Mouse (Mus musculus) hematopoietic stem cell, adult 5-6 weeks (primary cell): Measurements from ENCODE around the gene Bpifa3. TPM values are rescaled to one million over a fixed set of nuclear protein-coding genes. Genes with fewer than 3 reads are reported as not detected.

ENCODE experiments used
- total RNA-seq: library from RNA; stranded (forward); fragments of 172-1452, 232-1000 nt; gene quantifications from 2 replicates; pipeline ENCODE4 v1.2.3, GENCODE M21; 2017

The Bpifa3 gene
- total RNA-seq, 1 experiment from 2014 or later = not detected

Other genes with a start within 250 kb of the Bpifa3 start
- gene Bpifb6, start 229.9 kb upstream of the Bpifa3 start, total RNA-seq = not detected in 2 replicates
- gene Bpifb3, start 212.1 kb upstream of the Bpifa3 start, total RNA-seq = not detected in 2 replicates
- gene Bpifb4, start 192.1 kb upstream of the Bpifa3 start, total RNA-seq = not detected in 2 replicates
- not detected in 2 replicates for gene Bpifa6, start 155.4 kb upstream of the Bpifa3 start, total RNA-seq
- not detected in 2 replicates for gene Bpifa2, start 122.1 kb upstream of the Bpifa3 start, total RNA-seq
- not detected in 2 replicates for gene Bpifa1, start 12.5 kb downstream of the Bpifa3 start, total RNA-seq
- not detected in 2 replicates for gene Bpifa5, start 32.3 kb downstream of the Bpifa3 start, total RNA-seq
- gene Bpifb1, start 60.5 kb downstream of the Bpifa3 start, total RNA-seq = not detected in 2 replicates
- gene Bpifb5, start 93.4 kb downstream of the Bpifa3 start, total RNA-seq = 2.9 and 3.3 TPM in 2 replicates
- not detected in 2 replicates for gene Bpifb9a, start 127.5 kb downstream of the Bpifa3 start, total RNA-seq
- not detected in 2 replicates for gene Bpifb9b, start 176.9 kb downstream of the Bpifa3 start, total RNA-seq
- gene Cdk5rap1, start 242.7 kb downstream of the Bpifa3 start, total RNA-seq = 22.8 and 26.2 TPM in 2 replicates